Mouse (Mus musculus) monocyte, adult 5-6 weeks (primary cell): ENCODE results near the gene Wiz. TPM values are rescaled to one million over a fixed set of nuclear protein-coding genes. Genes with fewer than 3 reads are reported as not detected.

Source experiments
- ATAC-seq: fragments of 153-309, 156-312 bp; replicated peaks from 2 replicates; pipeline ENCODE4 v1.8.0; 2017; ENCODE audit warnings: mild to moderate bottlenecking; ENCODE audit not compliant: low TSS enrichment, insufficient number of reproducible peaks, severe bottlenecking, poor library complexity, low FRiP score
- total RNA-seq: library from RNA; stranded (forward); fragments of 200-1000, 200-491, 200-594 nt; gene quantifications from 3 replicates; pipeline ENCODE4 v1.2.3, GENCODE M21; 2017

The Wiz gene
- 3.1 to 11.8 TPM (median 6.5 TPM) in 3 replicates for total RNA-seq

DNA sequence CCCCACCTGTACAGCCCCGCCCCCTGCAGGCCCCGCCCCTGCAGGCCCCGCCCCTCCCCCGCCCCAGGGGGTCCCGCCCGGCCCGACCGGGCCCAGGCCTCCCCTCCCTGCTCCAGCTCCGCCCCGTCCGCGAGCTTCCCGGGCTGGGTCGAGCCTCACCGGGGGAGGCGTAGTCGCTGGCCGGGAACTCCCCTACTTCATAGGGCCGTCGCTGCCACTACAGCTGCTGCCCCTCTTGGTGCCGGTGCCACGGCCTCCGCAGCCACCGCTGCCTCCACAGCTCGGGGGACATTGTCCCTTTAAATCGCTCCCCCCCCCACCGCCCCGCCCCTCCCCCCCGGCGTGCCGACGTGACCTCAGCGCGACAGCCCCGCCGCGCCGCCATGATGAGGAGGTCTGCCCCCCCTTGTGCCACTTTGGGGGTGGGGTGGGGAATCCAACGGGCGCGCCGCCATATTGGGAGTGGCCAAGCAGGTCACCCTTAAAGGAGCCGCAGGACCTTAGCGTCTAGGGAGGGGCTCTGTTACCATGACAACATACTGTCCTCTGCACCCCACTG is at the start of gene Wiz:
Gene Wiz (minus strand): TSS at position 339 of the 559 bp plus-strand sequence.
- peak; percentile 84 for ATAC-seq

DNA sequence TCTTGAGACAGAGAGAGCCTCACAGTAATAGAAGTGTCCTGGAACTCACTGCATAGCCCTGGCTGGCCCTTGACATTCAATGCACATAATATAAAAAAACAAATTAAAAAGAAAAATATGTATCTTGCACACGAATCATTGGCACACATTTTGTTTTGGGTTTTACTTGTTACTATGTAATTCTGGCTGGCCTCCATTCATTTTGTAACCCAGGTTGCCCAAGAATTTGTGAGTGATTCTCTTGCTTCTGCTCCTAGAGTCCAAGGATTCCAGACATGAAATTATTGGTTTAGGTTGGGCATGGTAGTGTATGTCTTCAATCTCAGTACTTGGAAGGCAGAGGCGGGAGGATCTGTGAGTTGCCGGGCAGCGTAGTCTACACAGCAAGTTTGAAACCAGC is 47.9 kb upstream of the Wiz start:
- ATAC-seq: no peak

DNA sequence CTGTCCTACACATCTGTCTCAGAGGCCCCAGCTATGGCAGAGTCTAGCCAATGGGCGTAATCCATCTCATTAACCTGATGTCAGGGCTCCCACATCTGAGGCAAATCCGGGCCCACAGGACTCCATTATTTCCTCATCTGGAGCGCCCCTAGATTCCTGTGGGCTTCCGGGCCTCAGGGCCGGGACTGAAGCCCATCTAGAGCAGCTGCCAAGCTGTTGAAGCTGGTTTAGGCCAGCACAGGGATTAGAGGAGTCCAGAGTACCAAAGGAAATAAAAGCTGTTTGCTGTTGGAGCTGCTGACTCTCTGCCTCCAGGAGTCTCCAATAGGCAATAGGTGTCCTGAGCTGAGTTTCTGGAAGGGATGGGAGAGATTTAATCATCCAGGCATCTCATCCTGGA is 45.9 kb upstream of the Wiz start:
- ATAC-seq: no peak

DNA sequence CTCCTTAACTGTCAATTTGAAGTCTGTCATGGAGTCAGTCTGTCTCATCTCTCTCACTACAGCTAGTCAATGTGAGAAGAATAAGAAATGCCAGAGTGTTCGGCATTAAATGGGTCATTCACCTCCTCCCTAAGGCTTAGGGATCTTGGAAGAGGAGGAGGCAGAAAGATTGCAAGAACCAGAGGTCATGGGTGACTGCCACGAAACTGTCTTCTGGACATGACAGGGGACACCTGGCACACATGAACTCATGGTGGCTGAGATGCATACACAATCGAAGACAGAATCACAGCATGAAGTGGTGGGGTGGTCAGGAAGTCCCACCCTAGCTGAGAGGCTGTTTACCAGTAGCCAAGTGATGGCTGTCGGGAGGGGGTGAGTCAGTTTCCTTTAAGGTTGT is 45.1 kb upstream of the Wiz start:
- ATAC-seq: no peak

DNA sequence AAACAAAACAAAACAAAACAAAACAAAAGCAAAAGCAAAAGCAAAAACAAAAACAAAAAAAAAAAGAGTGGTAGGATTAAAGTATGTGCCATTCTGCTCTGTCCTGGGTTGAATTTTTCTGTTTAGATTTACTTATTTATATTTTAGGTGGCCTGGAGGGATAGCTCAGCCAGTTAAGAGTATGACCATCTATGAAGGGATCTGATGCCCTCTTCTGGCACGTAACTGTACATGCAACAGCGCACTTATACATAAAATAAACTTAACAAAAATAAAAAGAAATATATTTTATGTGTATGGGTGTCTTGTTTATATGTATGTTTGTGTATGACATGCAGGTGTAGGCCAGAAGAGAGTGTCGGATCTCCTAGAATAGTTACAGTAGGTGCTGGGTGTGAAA is 42.7 kb upstream of the Wiz start:
- ATAC-seq: 0 out of 2 replicates have a peak, but pooled peaks have one; percentile 43

DNA sequence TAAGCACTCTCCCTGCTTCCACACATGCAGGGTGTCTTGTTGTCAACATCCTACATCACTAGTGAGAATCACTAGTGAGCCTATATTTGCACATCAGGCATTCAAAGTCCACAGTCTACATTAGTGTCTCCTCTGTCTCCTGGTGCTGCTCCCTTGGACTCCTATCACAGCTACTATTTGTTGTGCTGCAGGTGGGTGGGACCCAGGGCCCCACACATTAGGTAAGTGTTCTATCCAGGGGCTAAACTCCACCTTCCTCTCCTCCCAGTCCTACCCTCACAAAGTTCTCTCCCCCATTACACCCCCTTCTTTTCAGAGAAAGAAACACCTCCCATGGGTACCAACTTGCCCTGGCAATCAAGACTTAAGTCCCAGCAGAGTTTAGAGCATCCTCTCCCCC is 37.4 kb upstream of the Wiz start:
- no peak for ATAC-seq

DNA sequence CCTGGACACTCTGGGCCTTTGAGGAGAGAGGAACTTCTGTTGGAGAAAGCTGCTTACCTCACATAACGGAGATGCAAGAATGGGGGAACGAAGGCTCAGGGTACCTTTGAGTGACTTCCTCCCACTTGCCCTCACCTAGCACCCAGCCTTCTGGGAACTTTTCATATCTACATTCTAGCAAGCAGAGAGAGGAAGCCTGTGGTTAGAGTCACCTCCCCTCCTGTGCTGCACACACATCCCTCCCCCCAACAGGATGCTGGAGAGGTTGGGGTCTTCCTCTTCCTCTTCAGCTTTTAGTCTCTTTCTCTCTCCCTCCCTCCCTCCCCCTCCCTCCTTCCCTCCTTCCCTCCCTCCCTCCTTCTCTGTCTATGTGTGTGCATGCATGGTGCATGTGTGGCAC is 34.8 kb upstream of the Wiz start, which contains the start of gene Pglyrp2:
Gene Pglyrp2 (minus strand): TSS at position 134 of the 400 bp plus-strand sequence.
- ATAC-seq: no peak

DNA sequence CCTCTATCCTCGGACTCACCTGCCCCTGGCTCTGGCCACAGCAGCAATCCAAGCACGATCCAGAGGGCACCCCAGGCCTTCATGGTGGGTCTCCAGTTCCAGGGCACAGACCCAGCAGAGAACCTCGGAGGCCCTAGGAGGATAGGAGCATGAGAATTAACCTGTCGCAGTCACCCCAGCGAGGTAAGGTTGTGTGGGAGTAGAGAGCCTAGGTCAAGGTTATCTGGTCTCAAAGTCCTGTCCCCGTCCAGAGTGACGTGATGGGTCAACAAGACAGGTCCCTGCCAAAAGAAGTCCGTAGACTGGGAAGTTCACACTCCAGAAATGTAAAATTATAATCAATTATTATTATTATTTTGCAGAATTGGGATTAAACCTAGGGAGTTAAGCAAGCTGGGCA is 31.5 kb upstream of the Wiz start:
- no peak for ATAC-seq

DNA sequence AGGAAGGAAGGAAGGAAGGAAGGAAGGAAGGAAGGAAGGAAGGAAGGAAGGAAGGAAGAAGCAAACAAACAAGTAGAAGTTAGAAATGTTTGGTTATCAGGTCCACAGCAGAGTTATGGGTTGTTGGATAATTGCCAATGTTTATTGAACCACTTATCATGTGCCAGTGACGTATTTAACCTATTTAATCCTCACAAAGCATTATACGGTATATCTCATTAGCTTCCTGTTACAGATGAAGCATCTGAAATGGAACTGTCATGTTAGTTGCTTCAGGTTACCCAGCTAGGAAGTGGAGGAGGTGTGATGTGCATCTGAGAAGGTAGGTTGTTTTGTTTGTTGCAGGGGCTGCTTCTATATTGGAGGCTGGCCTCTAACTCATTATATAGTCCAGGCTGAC is 30.8 kb upstream of the Wiz start:
- ATAC-seq: no peak

DNA sequence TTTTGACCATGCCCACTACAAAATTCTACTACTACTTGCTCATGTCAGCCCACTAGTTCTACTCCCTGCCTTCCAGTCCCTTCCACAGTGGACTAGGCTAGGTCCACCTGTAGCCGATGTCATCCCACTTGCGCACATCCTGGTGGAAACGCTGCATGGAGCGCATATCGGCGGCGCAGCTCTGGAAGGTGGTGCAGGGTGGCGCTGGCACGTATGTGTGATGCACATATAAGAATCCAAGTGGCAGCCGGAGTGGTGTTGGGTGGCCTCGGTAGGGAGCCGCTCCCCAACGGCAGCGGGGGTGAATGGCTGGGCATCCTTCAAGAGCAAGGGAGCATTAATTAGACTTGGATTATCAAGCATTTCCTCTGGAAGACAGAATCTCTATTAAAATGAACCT is 27.5 kb upstream of the Wiz start:
- ATAC-seq: no peak

DNA sequence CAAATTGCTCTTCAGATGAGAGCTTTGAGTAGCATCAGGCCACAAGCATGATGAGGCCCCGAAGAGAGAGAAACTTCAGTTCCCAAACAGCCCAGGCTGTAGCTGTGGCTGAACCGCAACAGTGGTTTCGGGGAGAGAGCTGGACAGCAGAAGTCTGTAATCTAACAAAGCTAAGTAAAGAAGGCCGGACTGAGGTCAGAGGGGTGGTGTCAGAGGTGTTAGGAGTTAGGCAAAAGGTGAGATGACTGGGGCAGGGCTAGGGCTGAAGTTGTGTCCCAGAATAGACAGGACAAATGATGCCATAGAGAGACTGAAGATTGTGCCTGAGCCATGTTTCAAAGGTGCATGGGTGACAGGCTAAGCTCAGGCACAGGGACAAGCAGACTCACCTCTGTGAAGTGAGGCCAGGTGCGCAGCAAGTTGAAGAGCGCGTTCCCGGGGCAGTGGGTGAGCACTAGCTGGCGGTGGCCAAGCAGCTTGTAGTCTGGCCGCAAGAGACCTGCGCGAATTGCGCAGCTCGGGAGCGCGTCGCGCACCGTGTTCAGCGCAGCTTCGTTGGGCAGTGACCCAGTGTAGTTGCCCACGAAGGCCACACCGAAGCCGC is 26.3 kb upstream of the Wiz start:
- ATAC-seq: no peak

DNA sequence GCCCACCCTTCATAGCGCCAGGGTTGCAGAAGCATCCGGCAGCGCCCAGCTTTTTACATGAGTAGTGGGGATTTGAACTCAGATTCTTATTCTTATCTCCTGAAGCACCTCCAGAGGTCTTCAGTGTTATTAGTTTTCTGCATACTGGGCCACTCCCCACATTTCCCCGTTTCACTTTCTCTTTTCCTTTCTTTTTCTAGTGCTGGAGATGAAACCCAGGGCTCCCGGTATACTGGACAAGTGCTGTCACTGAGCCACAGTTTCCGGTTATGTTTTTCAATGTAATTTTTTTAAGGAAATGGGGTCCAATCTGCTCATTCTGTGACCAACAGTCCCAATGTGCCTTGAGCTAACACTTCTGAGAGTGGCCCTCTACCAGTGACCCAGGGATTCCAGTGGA is 22.7 kb upstream of the Wiz start:
- ATAC-seq: no peak

DNA sequence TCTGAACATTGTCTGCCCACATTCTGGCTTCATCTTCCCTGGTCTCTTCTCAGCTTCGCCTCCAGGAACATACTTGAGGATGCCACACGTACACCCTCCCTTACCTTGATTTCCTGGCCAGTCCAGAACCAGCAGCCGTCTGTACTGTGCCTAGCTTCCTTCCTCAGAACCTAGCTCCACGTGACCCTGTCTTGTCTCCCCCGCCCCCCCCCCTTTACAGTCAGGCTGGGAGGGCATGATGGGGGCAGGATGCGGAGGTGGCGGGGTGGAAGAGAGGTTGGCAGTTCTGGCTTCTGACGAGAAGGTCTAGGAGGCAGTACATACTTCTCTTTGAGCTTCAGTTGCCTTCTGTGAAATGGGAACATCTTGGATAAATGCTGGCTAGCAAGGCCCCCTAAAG is 14.2 kb upstream of the Wiz start, which contains the start of gene Rasal3:
Gene Rasal3 (minus strand): TSS at position 167 of the 400 bp plus-strand sequence.
- peak; percentile 73 for ATAC-seq

DNA sequence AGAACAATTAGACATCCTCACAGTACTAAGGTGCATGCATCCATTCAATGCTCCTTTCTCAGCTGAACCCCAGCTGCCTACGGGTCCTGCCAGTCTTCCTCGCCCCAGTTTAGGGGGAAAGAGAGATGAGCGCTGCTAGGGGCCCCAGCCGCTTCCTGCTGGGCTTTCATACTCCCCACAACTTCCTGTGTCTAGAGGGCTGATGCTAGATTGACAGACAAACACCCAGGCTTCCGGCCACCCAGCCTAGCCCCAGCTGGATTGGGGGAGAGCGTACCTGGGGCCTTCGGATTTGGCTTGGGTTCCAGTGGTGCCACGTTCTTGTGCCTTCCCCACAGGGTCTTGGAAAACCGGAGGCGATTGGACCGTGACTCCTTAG is 13.5 kb upstream of the Wiz start:
- peak; percentile 77 for ATAC-seq

DNA sequence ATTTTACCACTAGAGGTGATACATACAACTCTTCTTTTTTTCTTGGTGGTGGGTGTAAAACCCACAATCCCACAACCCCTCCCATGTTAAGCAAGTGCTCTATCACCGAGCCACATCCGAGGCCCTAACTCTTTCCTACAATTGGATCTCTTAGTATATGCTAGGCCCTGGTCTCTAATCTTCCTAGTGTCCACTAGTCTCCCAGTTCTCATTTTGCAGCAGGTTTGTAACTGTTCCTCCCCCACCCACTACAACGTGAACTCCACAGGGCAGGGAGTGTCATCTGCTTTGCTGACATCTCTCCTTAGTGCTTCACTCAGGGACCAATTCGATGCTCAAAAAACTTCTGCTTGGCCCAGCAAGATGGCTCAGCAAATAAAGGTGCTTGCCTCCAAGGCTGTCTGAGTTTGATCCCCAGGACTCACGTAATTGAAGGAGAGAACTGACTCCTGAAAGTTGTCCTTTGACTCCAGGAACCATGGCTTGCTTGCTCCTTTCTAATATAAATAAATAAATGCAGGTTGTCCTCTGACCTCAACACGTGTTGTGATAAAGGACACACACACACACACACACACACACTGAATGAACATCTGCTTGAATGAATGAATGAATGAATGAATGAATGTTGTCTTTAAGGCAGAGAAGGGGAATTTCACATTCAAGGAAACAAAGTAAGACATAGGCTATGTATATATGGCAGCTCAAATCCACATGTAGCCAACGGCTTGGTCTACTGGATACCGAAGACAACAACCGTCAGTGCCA is 13.0 kb upstream of the Wiz start:
- ATAC-seq: no peak; the same call in 1 of the 2 replicates

DNA sequence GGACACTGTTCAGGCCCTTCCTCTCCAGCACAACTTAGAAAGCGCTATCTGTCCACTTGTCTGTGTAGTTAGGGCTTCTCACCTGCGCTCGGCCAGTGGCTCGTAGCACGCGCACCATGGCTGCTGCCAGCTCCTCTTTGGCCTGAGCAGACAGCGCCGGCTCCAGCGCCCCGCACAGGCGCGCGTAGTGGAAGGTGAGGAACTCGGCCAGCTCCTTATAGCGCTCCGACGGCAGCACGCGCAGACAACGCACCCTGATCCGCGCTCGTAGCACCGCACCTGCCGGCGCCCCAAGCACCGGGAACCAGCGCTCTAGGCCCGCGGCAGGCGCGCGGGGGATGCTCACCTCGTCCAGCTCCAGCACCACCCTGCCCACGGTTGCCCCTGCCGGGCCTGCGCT is 7.0 kb upstream of the Wiz start:
- ATAC-seq: no peak

DNA sequence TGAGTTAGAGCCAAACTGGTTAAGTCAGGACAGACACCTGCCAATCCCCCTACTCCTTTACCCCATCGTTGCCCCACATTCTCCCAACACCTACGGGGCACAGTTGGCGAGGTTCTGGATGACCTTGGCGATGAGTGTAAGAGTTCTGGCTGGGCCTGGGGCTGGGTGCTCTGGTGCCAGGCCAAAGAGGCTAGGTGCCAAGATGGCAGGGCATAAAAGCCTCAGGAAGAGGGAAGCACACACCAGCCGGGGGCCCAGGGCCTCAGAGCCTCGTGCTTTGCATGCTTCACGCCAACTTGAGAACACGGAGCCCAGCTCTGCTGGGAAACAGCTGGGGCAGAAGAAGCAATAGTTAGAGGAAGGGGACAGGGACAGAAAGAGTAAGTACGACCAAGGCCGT is 4.7 kb upstream of the Wiz start:
- ATAC-seq: no peak

DNA sequence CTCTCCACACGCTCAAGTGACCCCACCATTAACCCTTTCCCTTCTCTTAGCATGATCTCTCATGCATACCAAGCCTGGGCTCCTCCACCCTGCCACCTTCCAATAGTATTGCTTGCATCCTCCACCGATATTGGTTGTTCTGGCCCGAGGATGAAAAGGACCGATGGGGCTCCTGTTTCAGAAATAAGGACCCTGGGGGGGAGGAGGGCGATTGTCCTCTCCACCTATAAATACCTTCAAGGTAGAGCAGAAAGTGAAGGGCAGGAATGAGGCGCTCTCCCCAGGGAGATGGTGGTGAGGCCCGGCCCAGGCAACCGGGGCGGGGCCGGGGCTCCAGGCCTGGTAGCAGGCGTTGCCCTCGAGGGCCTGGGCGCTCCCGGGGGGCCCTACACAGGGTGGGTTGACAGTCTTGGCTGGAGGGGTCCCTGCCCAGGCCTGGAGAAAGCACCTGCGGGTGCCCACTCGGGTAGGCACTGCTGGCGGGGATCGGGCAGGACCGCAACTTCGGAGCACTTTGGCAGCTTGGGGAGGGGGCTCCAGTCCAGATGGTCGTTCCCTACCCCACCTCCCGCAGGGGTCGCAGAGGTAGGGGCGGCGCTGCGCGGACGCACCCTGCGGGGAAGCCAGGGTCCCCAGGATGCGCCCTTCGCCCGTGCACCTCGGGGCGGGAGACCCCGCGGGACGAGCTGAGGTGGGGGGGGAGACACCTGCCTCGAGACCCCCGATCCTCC is 704 bp downstream of the Wiz start:
- no peak for ATAC-seq

DNA sequence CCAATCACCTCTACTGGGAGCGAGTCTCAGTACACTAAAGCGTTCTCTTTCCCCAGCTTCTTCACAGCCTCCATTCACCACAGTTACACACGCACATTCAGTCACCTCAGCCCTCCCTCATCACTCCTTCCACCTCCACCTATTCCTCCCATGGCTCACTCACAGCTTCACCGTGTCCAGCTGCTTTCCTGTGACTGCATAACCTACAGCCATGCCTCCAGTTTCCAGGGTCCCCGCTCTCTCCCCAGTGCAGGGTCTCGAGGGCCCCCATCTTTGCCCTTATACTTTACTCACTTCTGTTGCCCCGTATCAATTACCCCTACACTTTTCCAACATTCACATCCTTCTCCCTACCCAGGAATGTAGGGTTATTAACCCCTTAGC is 1.3 kb downstream of the Wiz start:
- no peak for ATAC-seq
